Mouse (Mus musculus): ENCODE results near the gene Acot7.

Gene Acot7

DNA sequence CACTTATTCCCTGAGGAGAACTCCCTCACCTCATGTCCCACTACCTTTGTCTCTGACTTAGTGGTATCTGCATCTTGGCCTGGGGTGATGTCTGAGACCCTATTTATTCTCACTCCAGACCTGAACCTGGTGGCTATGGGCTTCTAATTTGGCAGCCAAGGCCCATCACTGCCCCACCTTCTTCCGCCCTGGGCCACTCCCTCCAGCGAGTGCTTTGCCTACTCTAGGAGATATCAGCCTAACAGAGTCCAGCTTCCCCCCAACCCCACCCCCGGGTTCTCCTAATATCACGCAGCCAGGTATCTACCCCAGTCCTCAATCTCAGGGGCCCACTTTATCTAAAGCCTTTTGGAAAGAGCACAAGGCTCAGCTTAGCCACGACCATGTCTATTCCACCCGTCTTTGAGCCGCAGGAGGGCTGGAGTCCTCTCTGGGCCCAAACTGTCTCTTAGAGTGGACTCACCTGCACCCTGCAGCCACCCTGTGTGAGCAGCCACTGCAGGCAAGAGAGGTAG lies 26.4 kb upstream of the Acot7 start:
- in situ Hi-C loops (cut with MseI, MboI), result loop anchor here in 1 of 2 experiments (25.0 kb wide), 1 partner anchor 1836 kb away; the partner anchor contains the start of genes Cep104 and Dffb

DNA sequence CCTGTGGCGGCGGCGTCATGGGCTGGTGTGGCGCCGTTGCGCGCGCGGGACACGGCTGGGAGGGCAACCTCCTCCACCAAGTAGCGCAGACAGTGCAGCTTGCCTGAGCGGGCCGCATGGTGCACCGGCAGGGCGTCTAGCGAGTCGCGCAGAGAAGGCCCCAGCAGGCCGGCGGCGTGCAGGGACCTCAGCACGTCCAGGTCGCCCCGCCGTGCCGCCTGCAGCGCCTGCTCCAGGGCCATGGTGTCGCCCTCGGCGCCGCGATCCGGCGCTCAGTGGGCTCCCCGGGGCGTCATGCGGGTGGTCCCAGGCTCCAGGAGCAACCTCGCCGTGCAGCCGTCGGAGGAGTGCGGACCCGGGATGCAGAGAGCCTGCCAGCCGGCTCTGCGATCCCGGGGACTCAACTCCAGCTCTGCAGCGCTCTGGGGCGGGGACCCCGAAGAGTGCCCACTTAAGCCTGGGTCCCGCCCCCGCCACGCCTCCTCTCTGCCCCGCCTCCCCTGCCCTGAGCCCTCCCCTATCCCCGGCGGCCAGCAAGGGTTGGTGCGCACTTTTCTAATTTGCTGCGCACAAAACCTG lies 25.9 kb upstream of the Acot7 start, which contains the start of gene Espn:
Espn (minus strand) TSS at position 406 of the 579 bp plus-strand sequence.
- in situ Hi-C loops (cut with MseI, MboI), result loop anchor here in 1 of 2 experiments (25.0 kb wide), 1 partner anchor 1835 kb away; the partner anchor contains the start of genes Cep104 and Dffb

- in situ Hi-C loops (cut with MseI, MboI), result loop anchor here in 1 of 2 experiments (25.0 kb wide), 1 partner anchor 1834 kb away; the partner anchor contains the start of genes Cep104 and Dffb
These were observed 24.2 kb upstream of the Acot7 start for GRCm38 (mm10) chr4:152153771-152154177.

DNA sequence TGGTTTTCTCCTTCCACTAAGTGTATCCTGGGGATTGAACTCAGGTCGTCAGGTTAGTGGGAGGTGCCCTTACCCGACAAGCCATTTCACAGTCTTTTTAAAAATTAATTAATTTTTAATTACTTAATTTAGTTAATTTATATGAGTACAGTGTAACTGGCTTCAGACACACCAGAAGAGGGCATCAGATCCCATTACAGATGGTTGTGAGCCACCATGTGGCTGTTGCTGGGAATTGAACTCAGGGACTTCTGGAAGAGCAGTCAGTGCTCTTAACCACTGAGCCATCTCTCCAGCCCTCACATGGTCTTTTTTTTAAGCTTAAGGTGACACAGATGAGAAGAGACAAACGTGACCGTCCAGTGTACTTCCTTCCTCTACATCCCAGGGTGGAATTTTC lies 22.9 kb upstream of the Acot7 start:
- in situ Hi-C loops (cut with MseI, MboI), result loop anchor here in 1 of 2 experiments (25.0 kb wide), 1 partner anchor 1832 kb away; the partner anchor contains the start of genes Cep104 and Dffb

GRCm38 (mm10) chr4:152157779-152158584 lies 20.0 kb upstream of the Acot7 start:
- in situ Hi-C loops (cut with MseI, MboI), result loop anchor here in 1 of 2 experiments (25.0 kb wide), 1 partner anchor 1829 kb away; the partner anchor contains the start of genes Cep104 and Dffb

- in situ Hi-C loops (cut with MseI, MboI), result loop anchor here in 1 of 2 experiments (25.0 kb wide), 1 partner anchor 1829 kb away; the partner anchor contains the start of genes Cep104 and Dffb
These were observed 19.2 kb upstream of the Acot7 start, which contains the start of gene Hes2 for GRCm38 (mm10) chr4:152158585-152159284. Gene Hes2, plus strand, starts transcription at chr4:152158867.

DNA sequence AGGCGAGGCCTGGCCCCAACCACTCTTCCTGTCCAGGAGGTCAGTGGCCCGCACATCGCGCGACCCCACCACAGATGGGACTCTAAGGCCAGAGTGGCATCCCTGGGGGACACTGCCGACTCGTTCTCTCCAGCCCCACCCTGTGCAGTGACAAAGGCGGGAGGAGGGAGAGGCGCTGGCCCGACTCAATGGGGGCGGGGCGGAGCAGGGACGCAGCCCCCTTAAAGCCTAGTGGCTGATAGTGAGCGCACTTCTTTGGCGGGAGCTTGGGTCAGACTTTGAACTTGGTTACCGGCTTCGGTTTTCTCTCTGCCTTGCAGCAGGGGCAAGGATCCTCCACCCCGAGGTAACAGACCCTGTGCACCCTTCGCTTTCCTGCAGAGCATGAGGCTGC lies 18.7 kb upstream of the Acot7 start:
- in situ Hi-C loops (cut with MseI, MboI), result loop anchor here in 1 of 2 experiments (25.0 kb wide), 1 partner anchor 1828 kb away; the partner anchor contains the start of genes Cep104 and Dffb

DNA sequence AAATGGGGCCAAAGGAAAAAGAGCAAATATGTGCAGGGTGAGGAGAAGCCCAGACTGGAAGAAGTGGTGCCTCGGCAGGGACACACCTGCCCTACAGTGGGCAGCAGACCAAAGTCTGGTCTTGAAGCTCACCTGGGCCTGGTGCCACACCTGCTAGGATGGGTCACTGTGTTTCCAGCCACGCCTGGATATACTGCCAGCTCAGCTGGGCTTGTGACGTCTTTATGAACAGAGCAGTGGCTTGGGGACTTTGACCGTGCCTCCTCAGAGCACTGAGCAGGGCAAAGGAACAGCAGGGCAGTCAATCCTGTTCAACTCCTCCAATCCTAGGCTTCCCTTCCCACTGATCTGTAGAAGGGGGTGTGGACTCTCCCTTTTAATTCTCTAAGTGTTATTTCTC lies 17.2 kb upstream of the Acot7 start:
- in situ Hi-C loops (cut with MseI, MboI), result loop anchor here in 1 of 2 experiments (25.0 kb wide), 1 partner anchor 1827 kb away; the partner anchor contains the start of genes Cep104 and Dffb

DNA sequence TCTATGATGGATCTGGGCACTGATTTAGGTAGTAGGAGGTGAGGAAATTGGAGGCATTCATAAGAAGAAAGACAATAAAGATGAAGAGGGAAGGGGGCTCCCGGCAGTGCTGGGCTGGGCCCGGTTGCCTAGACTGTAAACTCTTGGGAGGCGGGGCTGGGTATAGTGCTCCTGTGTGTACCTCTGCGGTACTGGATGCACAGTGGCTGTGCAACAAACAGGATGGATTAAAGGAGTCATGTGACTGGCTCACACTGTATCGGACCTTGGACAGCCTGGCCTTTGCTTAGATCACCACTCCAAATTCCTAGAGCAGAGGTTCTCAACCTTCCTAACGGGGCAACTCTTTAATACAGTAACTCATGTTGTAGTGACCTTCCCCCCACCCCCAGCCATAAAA lies 16.3 kb upstream of the Acot7 start:
- in situ Hi-C loops (cut with MseI, MboI), result loop anchor here in 1 of 2 experiments (25.0 kb wide), 1 partner anchor 1826 kb away; the partner anchor contains the start of genes Cep104 and Dffb

GRCm38 (mm10) chr4:152162748-152163147 lies 15.2 kb upstream of the Acot7 start:
- in situ Hi-C loops (cut with MseI, MboI), result loop anchor here in 1 of 2 experiments (25.0 kb wide), 1 partner anchor 1825 kb away; the partner anchor contains the start of genes Cep104 and Dffb

DNA sequence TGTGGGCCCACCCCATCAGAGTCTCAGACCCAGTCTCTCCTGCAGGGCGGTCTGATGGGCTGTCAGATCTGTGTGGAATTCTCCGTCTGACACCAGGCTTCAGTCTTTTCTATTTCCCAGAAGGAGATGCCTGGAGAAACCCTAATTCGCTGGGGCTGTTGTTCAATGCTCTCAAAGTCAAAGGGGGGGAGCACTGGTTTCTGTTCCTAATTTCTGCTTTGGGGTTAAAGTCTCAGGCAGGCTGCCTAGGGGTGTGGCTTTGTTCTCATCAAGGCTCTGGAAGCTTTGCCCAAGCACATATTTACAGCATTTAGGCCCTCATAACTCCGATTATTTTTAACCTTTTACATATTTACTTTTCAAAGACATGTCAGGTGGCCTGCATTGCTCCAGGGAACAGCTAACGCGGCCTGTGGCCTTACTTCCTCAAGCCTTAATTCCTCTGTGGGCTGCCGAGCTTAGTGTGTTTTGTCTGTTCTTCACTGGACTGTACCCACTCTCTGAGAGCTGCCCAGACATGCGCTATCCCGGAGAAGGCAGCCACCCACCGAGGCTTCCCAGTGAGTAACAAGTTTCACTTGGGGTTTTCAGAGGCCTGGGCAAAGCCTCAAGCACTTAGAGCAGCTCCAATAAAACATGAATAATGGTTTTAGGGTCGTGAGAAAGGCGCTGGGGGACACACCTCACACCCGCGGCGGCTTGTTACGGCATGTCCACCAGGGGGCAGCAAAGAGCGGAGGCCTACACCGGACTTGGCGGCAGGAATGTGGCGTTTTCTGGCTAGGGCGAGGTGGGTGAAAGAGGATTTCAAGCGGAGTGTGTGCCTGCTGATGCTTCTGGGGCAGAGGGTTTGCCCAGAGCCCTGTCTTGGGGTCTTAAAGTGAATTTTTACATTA lies 12.7 kb upstream of the Acot7 start:
- in situ Hi-C loops (cut with MseI, MboI), result loop anchor here in 1 of 2 experiments (25.0 kb wide), 1 partner anchor 1822 kb away; the partner anchor contains the start of genes Cep104 and Dffb

GRCm38 (mm10) chr4:152168052-152168451 lies 9.9 kb upstream of the Acot7 start:
- in situ Hi-C loops (cut with MseI, MboI), result loop anchor here in 1 of 2 experiments (25.0 kb wide), 1 partner anchor 1819 kb away; the partner anchor contains the start of genes Cep104 and Dffb

DNA sequence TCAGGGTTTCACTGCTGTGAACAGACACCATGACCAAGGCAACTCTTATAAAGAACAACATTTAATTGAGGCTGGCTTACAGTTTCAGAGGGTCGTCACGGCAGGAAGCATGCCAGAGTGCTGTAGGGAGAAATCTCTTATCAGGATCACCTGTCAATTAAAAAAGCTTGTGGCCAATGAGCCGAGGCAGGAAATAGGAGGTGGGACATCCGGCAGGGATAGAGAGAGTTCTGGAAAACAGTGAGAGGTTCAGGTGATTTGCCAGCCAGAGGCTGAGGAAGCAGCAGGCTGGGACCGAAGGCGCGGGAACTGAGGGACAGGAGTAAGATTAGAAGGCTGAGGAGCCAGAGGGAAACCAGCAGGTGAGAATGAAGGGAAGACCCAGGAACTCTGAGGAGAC lies 8.8 kb upstream of the Acot7 start:
- in situ Hi-C loops (cut with MseI, MboI), result loop anchor here in 1 of 2 experiments (25.0 kb wide), 1 partner anchor 1818 kb away; the partner anchor contains the start of genes Cep104 and Dffb

GRCm38 (mm10) chr4:152170286-152170685 lies 7.6 kb upstream of the Acot7 start:
- in situ Hi-C loops (cut with MseI, MboI), result loop anchor here (5.0 to 25.0 kb wide), 4 partner anchors 42 to 1817 kb away; partner anchors contain the start of genes Cep104 (in 1 of the 2), Dffb (in 1 of the 2) and Hes3 (in 1 of the 2)

DNA sequence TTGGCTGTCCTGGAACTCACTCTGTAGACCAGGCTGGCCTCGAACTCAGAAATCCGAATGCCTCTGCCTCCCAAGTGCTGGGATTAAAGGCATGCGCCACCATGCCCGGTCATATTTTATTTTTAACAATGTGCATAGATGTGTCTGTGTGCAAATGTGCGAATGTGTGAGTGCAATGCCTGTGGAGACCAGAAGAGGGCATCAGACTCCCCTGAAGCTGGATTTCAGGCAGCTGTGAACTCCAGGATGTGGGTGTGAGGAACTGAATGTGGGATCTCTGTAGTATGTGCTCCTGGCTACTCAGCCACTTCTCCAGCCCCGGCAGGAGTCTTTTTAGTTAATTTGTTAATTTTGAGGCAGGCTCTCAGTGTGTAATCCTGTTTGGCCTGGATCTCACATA lies 6.4 kb upstream of the Acot7 start:
- in situ Hi-C loops (cut with MseI, MboI), result loop anchor here (5.0 to 25.0 kb wide), 4 partner anchors 41 to 1816 kb away; partner anchors contain the start of genes Cep104 (in 1 of the 2), Dffb (in 1 of the 2) and Hes3 (in 1 of the 2)

DNA sequence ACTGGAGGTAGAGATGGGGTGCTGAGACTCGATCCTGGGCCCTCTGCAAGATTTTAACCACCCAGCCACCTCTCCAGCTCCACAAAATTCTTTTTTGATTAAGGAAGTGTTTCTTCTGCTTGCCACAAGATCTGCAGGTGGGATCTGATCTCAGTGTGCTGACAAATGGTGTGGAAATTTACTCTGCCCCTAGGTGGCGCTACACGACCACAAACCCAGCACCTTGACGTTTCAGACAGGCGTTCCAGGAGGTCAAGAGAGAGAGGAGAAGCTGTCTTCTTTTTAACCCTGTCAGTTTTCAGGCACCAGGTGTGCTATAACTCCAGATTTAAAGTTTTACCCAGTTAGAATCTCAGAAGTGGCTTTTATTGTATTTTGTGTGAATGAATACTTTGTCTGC lies 4.9 kb upstream of the Acot7 start:
- in situ Hi-C loops (cut with MseI, MboI), result loop anchor here (5.0 to 25.0 kb wide), 4 partner anchors 39 to 1814 kb away; partner anchors contain the start of genes Cep104 (in 1 of the 2), Dffb (in 1 of the 2) and Hes3 (in 1 of the 2)

DNA sequence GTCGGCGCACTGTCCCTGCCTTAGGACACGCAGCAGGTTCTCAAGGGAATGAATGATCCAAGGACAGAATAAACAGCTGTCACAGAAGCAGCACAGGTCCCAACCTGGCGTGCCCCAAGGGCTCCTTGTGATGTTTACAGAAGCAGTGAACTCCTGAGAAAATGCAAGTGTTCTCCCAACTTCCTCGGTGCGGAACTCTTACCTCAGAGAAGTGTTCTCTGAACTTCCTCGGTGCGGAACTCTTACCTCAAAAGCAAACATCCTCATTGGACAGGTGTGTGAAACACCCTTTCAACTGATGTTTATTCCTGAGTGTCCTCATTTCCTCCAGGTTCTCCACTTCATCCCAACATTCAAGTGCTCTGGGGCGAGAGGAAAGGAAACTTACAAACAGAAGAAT lies 4.0 kb upstream of the Acot7 start:
- in situ Hi-C loops (cut with MseI, MboI), result loop anchor here (5.0 to 25.0 kb wide), 4 partner anchors 38 to 1813 kb away; partner anchors contain the start of genes Cep104 (in 1 of the 2), Dffb (in 1 of the 2) and Hes3 (in 1 of the 2)

- in situ Hi-C loops (cut with MseI, MboI), result loop anchor here in 1 of 2 experiments (5.0 to 10.0 kb wide), 2 partner anchors 36 to 108 kb away; no protein-coding TSS in a partner anchor
These were observed 1.3 kb upstream of the Acot7 start for GRCm38 (mm10) chr4:152176638-152177037.

- in situ Hi-C loops (cut with MseI, MboI), result loop anchor here in 1 of 2 experiments (5.0 to 10.0 kb wide), 2 partner anchors 35 to 108 kb away; no protein-coding TSS in a partner anchor
These were observed 779 bp upstream of the Acot7 start for GRCm38 (mm10) chr4:152177174-152177536.

Measured in mouse trophoblast stem cell (cell line).